Mouse (Mus musculus): ENCODE data around the gene Lig1.
"Not testable (repeated sequence)": the region's sequence is repeated elsewhere in the genome, so short reads cannot be mapped to it uniquely, and the experiment has no call there.

Lig1 gene

DNA sequence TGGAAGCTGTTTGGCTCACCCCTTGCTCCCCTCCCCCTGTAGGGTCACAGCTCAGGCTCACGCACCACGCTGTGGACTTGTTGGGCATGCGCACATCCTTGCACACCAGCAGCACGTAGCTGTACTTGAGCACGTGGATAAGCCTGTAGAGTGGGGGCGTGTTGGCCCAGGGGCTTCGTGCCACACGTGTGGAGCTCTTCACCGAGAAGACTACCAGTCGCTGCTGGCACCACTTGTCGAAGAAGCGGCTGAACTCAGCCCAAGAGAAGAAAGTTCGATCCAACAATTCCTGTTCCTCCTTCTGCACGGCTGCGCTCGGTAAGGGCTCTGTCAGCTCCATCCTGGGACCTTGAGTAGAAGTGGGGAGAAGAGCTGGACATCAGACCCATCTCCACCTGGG lies at the start of gene Lig1:
Gene Lig1, plus strand, starts transcription at position 203 of the 400 bp plus-strand sequence.
- no peak for DNase-seq

DNA sequence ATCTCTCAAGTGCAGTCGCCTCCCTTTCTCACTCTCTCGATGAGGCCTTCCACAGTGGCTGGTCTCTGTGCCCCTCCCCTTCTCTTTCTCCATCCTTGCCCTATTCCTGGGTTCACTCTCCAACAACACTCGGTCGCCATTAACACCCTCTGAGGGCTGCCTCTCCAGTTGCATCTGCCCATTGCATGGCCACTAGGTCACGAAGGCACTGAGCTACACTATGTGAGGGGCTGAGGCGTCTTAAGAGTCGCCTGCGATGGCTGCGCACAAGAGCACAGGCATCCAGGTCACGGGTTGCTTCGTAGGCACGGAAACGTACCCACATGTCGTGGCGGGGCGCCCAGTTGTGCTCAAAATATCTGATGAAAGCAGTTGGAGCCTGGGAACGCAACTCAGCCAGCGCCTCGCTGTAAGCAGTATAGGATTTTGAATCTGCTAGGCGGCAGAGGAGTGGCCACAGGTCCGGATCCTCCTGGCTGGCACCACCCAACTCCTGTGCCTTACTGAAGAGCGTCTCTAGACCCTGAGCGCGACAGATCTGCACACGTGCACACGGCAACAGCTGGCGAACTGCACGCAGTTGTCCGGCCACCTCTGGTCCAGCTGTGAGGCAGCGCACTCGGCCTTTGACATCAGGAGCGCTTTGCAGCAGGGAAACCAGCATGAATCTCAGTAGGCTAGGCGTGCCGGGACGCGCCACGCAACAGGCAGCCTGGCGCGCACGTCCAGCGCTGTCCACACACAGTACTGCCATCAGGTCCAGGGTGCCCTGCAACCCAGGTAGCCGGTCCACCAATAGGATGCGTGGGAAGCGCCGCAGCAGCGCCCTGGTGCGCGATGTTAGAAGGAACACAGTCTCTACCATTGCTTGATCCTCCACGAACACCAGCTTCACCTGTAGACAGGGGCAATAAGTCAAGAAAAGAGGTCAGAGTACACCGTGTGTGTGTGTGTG lies 16.1 kb upstream of the Lig1 start:
- peak; percentile 35 for DNase-seq

GRCm38 (mm10) chr7:13263851-13264250 lies 13.2 kb upstream of the Lig1 start:
- DNase-seq: no peak

GRCm38 (mm10) chr7:13264396-13264795 lies 12.7 kb upstream of the Lig1 start:
- DNase-seq: no peak

GRCm38 (mm10) chr7:13268749-13269260 lies 8.3 kb upstream of the Lig1 start:
- no peak for DNase-seq

GRCm38 (mm10) chr7:13269394-13269793 lies 7.7 kb upstream of the Lig1 start:
- DNase-seq: no peak

- no peak for DNase-seq
These were observed 5.4 kb upstream of the Lig1 start for GRCm38 (mm10) chr7:13271704-13272103.

DNA sequence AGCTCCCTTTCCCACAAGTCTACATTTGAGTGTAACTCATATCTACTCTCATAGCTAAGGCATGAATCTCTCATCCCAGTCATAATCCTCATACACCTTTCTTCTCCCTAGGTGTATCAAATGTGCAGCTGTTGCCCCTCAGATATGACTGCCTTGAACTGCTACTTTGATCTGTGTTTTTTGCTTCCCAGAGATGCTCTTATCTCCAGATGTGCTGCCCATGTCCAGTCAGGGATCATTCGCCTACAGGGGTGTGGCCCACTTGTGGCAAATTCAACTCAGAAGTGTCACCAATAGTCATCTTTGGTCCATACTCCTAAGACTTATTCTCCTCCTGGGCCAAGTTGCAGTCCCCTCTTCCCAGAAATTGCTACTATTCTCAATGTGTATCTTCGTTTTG lies 750 bp downstream of the Lig1 start:
- no peak for DNase-seq

GRCm38 (mm10) chr7:13278308-13278891 lies 1.3 kb downstream of the Lig1 start, which contains the start of gene Zswim9:
Gene Zswim9, minus strand, starts transcription at chr7:13278721.
- peak; percentile 91 for DNase-seq

DNA sequence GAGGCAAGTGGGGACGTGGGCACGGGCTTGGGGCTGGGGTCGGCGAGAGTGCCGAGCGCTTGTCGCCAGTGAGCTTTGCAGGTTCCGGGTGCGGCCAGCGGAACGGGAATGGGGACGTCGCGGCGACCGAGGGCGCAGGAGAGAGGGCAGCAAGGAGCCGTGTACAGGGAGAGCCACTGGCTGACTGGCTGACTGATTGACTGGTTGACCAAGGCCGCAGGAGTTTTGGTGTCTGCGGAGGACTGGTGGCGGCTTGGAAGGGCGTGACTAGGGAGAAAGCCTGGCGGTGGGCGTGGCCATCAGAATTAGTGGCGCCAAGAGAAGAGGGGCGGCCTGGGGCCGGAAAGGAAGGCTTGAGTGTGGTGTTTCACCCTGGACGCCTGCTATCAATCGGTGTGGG lies 1.9 kb downstream of the Lig1 start:
- not testable (repeated sequence) for DNase-seq

DNA sequence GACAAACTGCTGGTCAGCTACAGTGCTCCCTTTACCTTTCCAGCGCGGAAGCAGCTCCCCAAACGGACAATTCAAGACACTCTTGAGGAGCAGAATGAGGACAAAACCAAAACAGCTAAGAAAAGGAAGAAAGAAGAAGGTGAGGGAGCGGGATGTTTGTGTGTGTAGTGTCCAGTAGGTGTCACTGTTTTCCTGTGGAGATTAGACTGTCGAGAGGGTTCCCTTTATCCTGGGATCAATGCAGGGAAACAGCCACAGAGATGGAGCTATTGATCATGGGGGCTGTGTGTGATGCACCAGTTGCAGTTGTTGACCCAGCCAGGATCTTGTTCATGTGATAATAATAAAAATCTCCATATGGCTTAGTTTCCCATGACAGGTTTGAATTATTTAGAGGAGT lies 11.5 kb downstream of the Lig1 start:
- no peak for DNase-seq

GRCm38 (mm10) chr7:13290041-13290675 lies 13.1 kb downstream of the Lig1 start:
- DNase-seq: no peak

GRCm38 (mm10) chr7:13291370-13291769 lies 14.3 kb downstream of the Lig1 start:
- DNase-seq: no peak

DNA sequence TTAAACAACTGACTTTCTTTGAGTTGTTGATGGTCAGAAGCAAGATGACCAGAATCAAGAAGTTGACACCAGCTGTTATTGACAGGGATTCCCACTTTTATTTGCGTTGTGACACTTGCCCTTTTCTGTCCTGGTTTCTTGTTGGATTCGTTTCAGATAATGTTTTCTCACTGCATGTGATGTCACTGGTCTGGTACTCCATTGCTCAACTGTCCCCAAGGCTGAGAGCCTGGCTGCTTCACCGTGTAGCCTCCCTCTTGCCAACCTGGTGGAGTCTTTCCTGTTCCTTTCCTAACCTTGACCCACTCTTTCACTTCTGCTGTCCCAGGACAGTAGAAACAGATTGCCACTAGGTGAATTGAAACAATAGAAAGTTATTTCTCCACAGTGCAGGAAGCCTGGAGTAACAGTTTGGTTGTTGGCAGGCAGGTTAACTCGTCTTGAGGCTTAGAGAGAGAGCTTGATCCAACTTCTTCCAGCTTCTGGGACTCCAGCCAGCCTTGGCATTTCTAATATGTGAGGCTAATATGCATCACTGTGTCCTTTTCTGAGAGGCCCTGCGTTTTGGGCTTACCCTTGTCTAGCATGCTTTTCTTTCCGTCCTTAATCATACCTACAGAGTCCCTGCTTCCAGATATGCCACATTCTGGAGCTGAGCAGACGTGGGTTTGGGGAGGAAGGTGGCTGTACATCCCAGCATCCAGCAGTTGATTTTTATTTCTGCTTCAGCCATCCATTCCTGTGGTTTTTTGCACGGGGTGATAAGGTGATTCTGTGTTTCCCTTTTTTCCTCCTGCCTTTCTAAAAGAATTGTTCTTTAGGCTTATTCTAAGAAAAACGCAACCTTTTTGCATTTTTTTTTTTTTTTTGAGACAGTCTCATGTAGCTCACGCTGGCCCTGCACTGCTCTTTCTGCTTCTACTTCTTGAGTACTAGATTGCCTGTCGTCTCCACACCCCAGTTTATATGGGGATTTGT lies 17.1 kb downstream of the Lig1 start:
- DNase-seq: no peak

DNA sequence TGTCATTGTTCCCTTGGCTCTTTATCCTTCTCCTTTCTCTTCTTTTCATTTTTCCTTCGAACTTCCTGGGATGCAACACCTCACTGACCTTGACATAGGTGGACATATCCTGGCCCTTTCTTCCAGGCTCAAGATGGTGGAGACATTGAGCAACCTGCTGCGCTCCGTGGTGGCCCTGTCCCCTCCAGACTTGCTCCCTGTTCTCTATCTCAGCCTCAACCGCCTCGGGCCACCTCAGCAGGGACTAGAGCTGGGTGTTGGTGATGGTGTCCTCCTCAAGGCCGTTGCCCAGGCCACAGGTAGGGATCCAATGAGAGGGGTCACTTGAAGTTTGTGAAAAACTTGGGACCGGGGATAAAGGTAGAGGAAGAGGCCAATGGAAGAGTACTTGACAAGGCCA lies 18.2 kb downstream of the Lig1 start:
- no peak for DNase-seq

GRCm38 (mm10) chr7:13297636-13298035 lies 20.6 kb downstream of the Lig1 start:
- no peak for DNase-seq

DNA sequence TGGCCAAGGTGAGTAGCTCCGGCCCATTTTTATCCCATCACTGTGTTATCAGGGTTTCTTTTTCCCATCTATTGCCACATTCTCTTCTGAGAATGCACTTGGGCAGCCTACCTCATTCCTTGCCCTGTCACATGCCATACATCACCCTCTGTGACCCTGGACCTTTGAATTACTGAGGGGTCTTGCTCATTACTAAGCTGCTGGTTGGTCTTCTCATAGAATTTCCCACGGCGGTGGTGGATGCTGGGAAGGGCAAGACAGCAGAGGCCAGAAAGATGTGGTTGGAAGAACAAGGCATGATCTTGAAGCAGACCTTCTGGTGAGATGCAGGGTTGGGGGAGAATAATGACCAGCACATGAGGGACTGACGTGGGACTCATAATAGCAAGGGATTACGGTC lies 21.7 kb downstream of the Lig1 start:
- no peak for DNase-seq

- DNase-seq: no peak
These were observed 24.6 kb downstream of the Lig1 start for GRCm38 (mm10) chr7:13301643-13302042.

GRCm38 (mm10) chr7:13302780-13303179 lies 25.7 kb downstream of the Lig1 start:
- DNase-seq: no peak

DNA sequence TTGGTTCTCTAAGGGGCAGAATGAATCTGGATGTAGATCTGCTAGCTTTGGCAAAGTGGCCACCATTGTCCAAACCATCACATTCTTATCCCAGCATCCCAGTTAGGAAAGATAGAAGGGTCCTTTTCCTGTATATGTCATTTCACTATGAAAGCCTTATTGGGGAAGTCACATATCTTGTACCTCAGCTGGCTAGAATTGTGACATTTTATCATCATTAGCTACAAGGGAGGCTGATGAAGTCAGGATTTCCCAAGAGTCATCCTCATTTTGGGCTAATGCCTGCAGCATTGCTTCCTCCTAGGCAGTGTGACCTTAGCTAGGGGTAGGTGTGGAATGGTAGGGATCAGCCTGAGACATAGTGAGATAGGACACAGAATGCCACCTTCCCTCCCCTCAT lies 26.3 kb downstream of the Lig1 start:
- DNase-seq: no peak

DNA sequence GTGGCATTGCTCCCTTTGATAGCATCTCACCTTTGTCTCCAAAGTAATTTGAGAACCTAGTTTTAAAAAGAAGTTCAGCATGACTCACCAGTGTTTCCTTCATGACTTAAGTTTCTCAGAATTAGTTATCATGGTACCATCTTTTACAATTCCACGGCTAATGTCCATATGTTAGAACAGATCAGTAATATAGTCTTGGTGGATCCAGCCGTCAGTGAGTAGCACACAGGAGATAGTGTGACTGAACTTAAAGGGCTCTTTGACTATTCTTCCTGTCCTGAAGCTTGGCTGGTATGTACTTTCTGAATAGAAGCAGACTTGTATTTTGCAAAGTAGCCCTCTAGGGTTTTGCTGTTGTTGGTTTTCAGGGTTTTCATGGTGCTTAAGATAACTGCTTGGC lies 32.3 kb downstream of the Lig1 start:
- no peak for DNase-seq

DNA sequence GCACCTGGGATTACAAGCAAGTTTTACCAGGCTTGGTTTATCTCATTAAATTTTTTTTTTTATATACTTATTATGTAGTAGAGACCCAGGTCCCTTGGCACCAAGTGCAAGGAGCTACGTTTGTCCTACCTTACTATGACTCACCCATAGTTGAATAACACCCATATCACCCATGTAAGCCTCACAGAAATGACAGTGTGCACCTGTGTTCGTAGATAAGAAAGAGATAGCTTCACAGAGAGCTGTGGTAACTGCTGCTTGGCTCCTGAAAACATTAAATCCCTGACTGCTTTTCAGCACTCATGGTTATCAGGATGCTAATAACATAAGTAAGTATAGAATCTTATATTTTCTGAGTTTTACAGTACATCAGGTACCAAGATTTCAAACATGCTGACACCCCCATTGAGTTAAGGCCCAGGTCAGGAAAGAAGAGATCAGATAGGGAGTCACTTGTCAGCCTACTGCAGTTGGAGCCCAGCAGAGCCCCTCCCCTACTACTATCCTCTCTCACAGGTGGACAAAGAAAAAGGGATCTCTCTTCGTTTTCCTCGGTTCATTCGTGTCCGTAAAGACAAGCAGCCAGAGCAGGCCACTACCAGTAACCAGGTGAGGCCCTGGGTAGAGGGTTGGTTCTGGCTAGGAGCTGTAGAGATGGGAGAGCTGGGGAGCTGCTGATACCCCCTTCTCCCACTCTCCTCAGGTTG lies 33.6 kb downstream of the Lig1 start:
- no peak for DNase-seq

Measured in right cerebral cortex, postnatal 4 days (tissue).